Mouse (Mus musculus) kidney, adult 2 months (tissue): ENCODE data around the gene Tex52. TPM values are rescaled to one million over a fixed set of nuclear protein-coding genes. Genes with fewer than 3 reads are reported as not detected.
A peak's percentile ranks its signal among the peaks of the same experiment; 100 is the strongest.
"Not testable (repeated sequence)": the region's sequence is repeated elsewhere in the genome, so short reads cannot be mapped to it uniquely, and the experiment has no call there.

Source experiments
- DNase-seq: peaks from one replicate; pipeline ENCODE4 v3.0.0; 2021
- H3K27ac ChIP-seq: fragments of 200-500 bp; 2 replicates; pipeline ENCODE4 v1.5.1; 2012; ENCODE audit warnings: low read depth, low read length, control low read depth, inconsistent platforms; ENCODE audit not compliant: insufficient read depth
- H3K27me3 ChIP-seq: fragments of 200-500 bp; replicated peaks from 2 replicates; pipeline ENCODE4 v1.6.1; 2012; ENCODE audit warnings: mild to moderate bottlenecking, moderate library complexity, low read length, inconsistent platforms; ENCODE audit not compliant: control insufficient read depth, insufficient read depth
- H3K36me3 ChIP-seq: fragments of 200-500 bp; 2 replicates; pipeline ENCODE4 v1.6.1; 2012; ENCODE audit warnings: mild to moderate bottlenecking, moderate library complexity, low read length, inconsistent platforms; ENCODE audit not compliant: control insufficient read depth, insufficient read depth
- H3K4me1 ChIP-seq: fragments of 200-500 bp; 2 replicates; pipeline ENCODE4 v1.6.1; 2011; ENCODE audit warnings: low read length; ENCODE audit not compliant: control insufficient read depth, insufficient read depth
- H3K4me3 ChIP-seq: fragments of 200-500 bp; 2 replicates; pipeline ENCODE4 v1.5.1; 2011; ENCODE audit warnings: mild to moderate bottlenecking, low read depth, low read length, control low read depth; ENCODE audit not compliant: insufficient read depth
- CTCF ChIP-seq: fragments of 200-500 bp; conservative IDR thresholded peaks from 2 replicates; pipeline ENCODE4 v1.5.1; 2011; ENCODE audit warnings: low read depth, mild to moderate bottlenecking, control low read depth, low read length, moderate library complexity, mixed read lengths; ENCODE audit not compliant: insufficient read depth, insufficient read length
- POLR2A ChIP-seq: fragments of 200-500 bp; IDR thresholded peaks from one replicate; pipeline ENCODE4 v1.6.1; 2011; ENCODE audit warnings: low read depth, low read length, control low read depth
- WGBS: fragments of 180-500 bp; shearing (Covaris S2); methylation state at CpG from one replicate; pipeline ENCODE4 v1.1.7; 2018; 5-methylcytosine and 5-hydroxymethylcytosine counted together
- polyA plus RNA-seq: library from polyadenylated mRNA; depleted of rRNA; stranded (reverse); fragments of >200 nt; gene quantifications from 2 replicates; pipeline ENCODE4 v1.2.3, GENCODE M21; 2012

Tex52 gene
- polyA plus RNA-seq, 1 experiment, result not detected

DNA sequence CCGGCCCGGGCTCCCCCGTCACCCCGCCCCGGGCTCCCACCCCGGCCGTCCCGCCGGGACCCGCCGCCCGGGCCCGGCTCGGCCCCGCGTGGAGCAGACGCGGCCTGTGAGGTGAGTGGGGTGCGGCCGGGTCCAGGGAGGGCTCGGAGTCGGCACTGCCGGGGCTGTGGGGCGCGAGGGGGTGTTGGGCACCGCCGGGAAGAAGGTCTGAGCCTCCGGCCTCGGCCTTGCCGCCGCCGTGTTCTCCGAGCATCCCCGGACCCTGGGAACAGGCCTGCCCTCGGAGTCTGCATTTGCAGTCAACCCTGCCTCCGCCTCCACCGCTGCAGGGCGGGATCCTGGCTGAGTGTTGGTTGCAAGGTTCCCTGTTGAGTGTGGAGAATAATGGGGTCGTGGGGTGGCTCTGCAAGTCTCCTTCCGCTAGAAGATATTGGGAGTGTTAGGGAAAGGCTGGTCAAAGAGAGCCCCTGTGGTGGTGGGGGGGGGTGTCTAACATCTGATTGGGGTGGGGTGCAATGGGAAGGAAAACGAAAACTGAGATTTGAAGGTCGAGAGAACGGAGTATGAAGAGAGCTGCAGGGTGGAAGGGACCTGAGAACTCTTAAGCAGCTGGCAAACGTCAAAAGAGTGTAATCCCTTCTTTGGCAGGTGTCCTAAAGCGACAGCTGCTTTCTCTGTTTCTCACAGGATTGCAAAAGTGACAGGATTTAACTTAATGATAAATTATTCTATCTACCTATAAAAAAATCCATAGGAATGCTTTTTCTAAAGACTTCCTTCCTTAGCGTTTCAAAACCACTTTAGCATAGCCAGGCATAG, 12.0 kb upstream of the Tex52 start:
- 4% methylated on average over 44 of the region's 46 CpGs for WGBS

DNA sequence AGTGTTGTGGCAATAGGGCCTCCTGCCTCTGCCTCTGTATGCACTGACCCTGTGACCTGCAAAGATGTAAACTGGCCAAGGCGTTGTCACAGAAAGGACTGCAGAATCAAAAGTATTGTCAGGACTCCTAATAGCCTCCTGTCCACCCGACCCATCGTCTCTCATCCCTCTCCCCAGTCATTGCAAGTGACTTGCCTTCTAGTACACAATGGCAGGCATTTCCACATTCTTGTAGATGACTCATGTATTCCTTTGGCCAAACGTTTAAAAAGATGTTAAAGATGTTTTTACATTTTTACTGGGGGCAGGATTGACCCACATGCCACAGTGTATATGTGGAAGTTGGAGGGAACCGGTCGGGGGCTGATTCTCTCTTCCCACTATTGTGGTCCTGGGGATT, 10.5 kb upstream of the Tex52 start:
- H3K27me3 ChIP-seq, result no peaks in the 10 kb centered on the region
- TF ChIP-seq POLR2A (no peak), CTCF (no peak)
- no peak for DNase-seq
- H3K4me1 ChIP-seq, result no peaks in the 10 kb centered on the region; the same call in 1 of the 2 replicates
- H3K27ac ChIP-seq, result no peak overlapping the region
- H3K4me3 ChIP-seq, result no peak overlapping the region
- WGBS, result 80% methylated on average over 6 of the region's 6 CpGs
- no peaks in the 10 kb centered on the region for H3K36me3 ChIP-seq

More for the DNA sequence above, 12.0 kb upstream of the Tex52 start:
- Histone ChIP-seq H3K27ac (no peak overlapping the region), H3K4me3 (peak overlapping the region; percentile 72; the same call in 1 of the 2 replicates), H3K27me3 (no peaks in the 10 kb centered on the region), H3K4me1 (no peaks in the 10 kb centered on the region; the same call in 1 of the 2 replicates), H3K36me3 (no peaks in the 10 kb centered on the region)
- DNase-seq, result no peak
- no peak for TF ChIP-seq CTCF
- TF ChIP-seq POLR2A, result no peak

DNA sequence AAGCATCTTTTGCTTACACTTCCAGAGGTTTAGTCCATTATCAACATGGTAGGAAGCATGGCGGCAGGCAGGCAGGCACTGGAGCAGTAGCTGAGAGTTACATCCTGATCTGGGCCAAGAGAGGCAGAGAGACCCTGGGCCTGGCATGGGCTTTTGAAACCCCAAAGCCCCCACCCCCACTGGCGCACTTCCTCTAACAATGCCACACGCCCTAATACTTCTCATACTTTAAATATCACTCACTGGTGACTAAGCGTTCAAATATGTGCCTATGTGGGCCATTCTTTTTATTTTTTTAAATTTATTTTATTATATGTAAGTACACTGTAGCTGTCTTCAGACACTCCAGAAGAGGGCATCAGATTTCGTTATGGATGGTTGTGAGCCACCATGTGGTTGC, 8.8 kb upstream of the Tex52 start:
- 94% methylated on average over 5 of the region's 5 CpGs for WGBS
- H3K36me3 ChIP-seq, result no peaks in the 10 kb centered on the region

GRCm38 (mm10) chr6:128370040-128370439, 5.2 kb upstream of the Tex52 start:
- H3K4me3 ChIP-seq, result no peak overlapping the region
- H3K36me3 ChIP-seq, result no peaks in the 10 kb centered on the region
- no peak overlapping the region for H3K27ac ChIP-seq
- no peaks in the 10 kb centered on the region for H3K4me1 ChIP-seq
- no peak for DNase-seq
- TF ChIP-seq CTCF (no peak), POLR2A (no peak)
- H3K27me3 ChIP-seq, result no peaks in the 10 kb centered on the region
- 81% methylated on average over 5 of the region's 5 CpGs for WGBS

More for the DNA sequence above, 8.8 kb upstream of the Tex52 start:
- H3K27ac ChIP-seq, result no peak overlapping the region
- H3K4me3 ChIP-seq, result no peak overlapping the region
- no peak for DNase-seq
- no peak for TF ChIP-seq POLR2A
- TF ChIP-seq CTCF, result no peak
- no peaks in the 10 kb centered on the region for H3K27me3 ChIP-seq
- no peaks in the 10 kb centered on the region; the same call in 1 of the 2 replicates for H3K4me1 ChIP-seq

- TF ChIP-seq CTCF (no peak), POLR2A (no peak)
- Histone ChIP-seq H3K4me3 (no peak overlapping the region), H3K27me3 (no peaks in the 10 kb centered on the region), H3K36me3 (no peaks in the 10 kb centered on the region), H3K27ac (no peak overlapping the region), H3K4me1 (no peaks in the 10 kb centered on the region)
- DNase-seq, result no peak
- 92% methylated on average over 17 of the region's 17 CpGs for WGBS
These were observed 1.3 kb downstream of the Tex52 start for GRCm38 (mm10) chr6:128376371-128377085.

- no peak for DNase-seq
- Histone ChIP-seq H3K36me3 (no peaks in the 10 kb centered on the region), H3K27me3 (no peaks in the 10 kb centered on the region), H3K4me1 (no peaks in the 10 kb centered on the region), H3K4me3 (no peak overlapping the region), H3K27ac (no peak overlapping the region)
- TF ChIP-seq POLR2A (no peak), CTCF (no peak)
- WGBS, result 82% methylated on average over 16 of the region's 16 CpGs
These were observed 4.4 kb downstream of the Tex52 start for GRCm38 (mm10) chr6:128379636-128380035.

DNA sequence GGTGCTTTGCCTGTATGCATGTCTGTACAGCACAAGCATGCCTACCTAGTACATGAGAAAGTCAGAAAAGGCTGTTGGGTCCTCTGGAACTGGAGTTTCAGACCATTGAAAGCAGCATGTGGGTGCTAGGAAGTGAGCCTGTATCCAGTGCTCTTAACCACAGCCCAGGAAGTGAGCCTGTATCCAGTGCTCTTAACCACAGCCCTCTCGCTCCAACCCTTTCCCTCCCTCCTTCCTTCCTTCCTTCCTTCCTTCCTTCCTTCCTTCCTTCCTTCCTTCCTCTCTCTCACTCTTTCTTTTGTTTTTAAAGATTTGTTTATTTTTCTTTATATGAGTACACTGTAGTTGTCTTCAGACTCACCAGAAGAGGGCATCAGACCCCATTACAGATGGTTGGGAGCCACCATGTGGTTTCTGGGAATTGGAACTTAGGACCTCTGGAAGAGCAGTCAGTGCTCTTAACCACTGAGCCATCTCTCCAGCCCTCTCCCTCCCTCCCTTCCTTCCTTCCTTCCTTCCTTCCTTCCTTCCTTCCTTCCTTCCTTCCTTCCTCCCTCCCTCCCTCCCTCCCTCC, 5.4 kb downstream of the Tex52 start:
- H3K27ac ChIP-seq, result not testable (repeated sequence)
- WGBS, result 57% methylated on average over 1 of the region's 1 CpGs
- TF ChIP-seq CTCF, result peak; percentile 16; the same call in 1 of the 2 replicates

More for the DNA sequence above, 5.4 kb downstream of the Tex52 start:
- not testable (repeated sequence) for H3K4me1 ChIP-seq, H3K4me3 ChIP-seq, H3K27me3 ChIP-seq, H3K36me3 ChIP-seq, DNase-seq
